Mouse (Mus musculus) CH12F3 (cell line): Measurements from ENCODE around the gene Acsm4.

ENCODE experiments used
- in situ Hi-C: fragments of 300-500 bp; cut with MboI; formaldehyde crosslinking; loops from 2 replicates; pipeline ENCODE4 v1.14.3; 2020; ENCODE audit warnings: low sequenced_read_pairs

Acsm4 gene

DNA sequence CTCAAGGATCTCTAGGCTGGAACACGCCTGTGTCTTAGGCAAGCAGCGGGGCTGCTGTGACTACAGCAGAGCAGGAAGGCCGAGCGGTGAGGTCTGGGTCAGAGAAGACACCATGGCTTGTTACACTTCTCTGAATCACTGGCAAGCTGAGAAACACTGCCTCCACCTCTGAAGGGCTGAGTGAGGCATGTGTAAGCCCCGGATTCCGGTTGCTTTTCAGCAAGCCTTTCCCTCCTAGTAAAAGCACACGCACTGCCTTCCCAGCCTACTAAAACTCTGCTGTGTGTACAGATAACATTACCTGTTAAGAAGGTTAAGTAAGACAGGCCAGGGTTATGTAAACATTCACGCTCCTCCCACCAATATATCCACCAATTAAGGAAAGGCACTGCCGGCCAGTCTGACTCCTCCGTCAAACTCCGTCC is 70.7 kb downstream of the Acsm4 start, which contains the start of gene Acsm3:
TSS of gene Acsm3 (plus strand) at position 397 of the 425 bp plus-strand sequence.
- in situ Hi-C loops = no loop called here

GRCm38 (mm10) chr7:119762166-119762697 is 72.4 kb downstream of the Acsm4 start:
- in situ Hi-C loops = no loop called here
